Mouse (Mus musculus) C2C12 (cell line): ENCODE results near the gene Gm20695. TPM values are rescaled to one million over a fixed set of nuclear protein-coding genes. Genes with fewer than 3 reads are reported as not detected.
A peak's percentile ranks its signal among the peaks of the same experiment; 100 is the strongest.

Source experiments
- H3K27me3 ChIP-seq: one replicate; pipeline ENCODE4 v1.6.1; 2011; ENCODE audit not compliant: control insufficient read depth, insufficient read depth, insufficient read length
- H3K36me3 ChIP-seq: one replicate; pipeline ENCODE4 v1.6.1; 2011; ENCODE audit not compliant: control insufficient read depth, insufficient read depth
- H3K4me3 ChIP-seq: one replicate; pipeline ENCODE4 v1.5.1; 2011; ENCODE audit warnings: mild to moderate bottlenecking, control low read depth; ENCODE audit not compliant: poor library complexity, insufficient read depth, severe bottlenecking
- H3K79me2 ChIP-seq: one replicate; pipeline ENCODE4 v1.6.1; 2011; ENCODE audit not compliant: control insufficient read depth, insufficient read depth
- H3K79me3 ChIP-seq: one replicate; pipeline ENCODE4 v1.6.1; 2011; ENCODE audit warnings: low read depth, control low read depth
- H3ac ChIP-seq: one replicate; pipeline ENCODE3; 2011; ENCODE audit warnings: low read depth; ENCODE audit not compliant: control insufficient read depth, insufficient read length
- CEBPB ChIP-seq: IDR thresholded peaks from one replicate; pipeline ENCODE4 v1.6.1; 2011; ENCODE audit warnings: low read depth, mild to moderate bottlenecking, control low read depth, moderate library complexity
- CTCF ChIP-seq: IDR thresholded peaks from one replicate; pipeline ENCODE4 v1.5.1; 2011; ENCODE audit not compliant: control insufficient read depth, insufficient read depth, insufficient read length
- FOSL1 ChIP-seq: IDR thresholded peaks from one replicate; pipeline ENCODE4 v1.8.0; 2011; ENCODE audit warnings: mild to moderate bottlenecking, low read length; ENCODE audit not compliant: poor library complexity, insufficient read depth, severe bottlenecking
- MAX ChIP-seq: IDR thresholded peaks from one replicate; pipeline ENCODE4 v1.6.1; 2011; ENCODE audit warnings: mild to moderate bottlenecking, control low read depth
- MYOD1 ChIP-seq: IDR thresholded peaks from one replicate; pipeline ENCODE4 v1.6.1; 2011; ENCODE audit warnings: low read depth; ENCODE audit not compliant: control insufficient read depth, insufficient read length
- MYOG ChIP-seq: IDR thresholded peaks from one replicate; pipeline ENCODE4 v1.6.1; 2011; ENCODE audit not compliant: control insufficient read depth, insufficient read length; ENCODE audit errors: extremely low read depth
- USF1 ChIP-seq: IDR thresholded peaks from one replicate; pipeline ENCODE4 v1.6.1; 2011; ENCODE audit warnings: low read depth, mild to moderate bottlenecking, control low read depth, moderate library complexity
- polyA plus RNA-seq: library from polyadenylated mRNA; unstranded; fragments of >200 nt; fragmentation: generic; extraction: Trizol; gene quantifications from one replicate; pipeline ENCODE4 v1.2.1, GENCODE M21; 2012; ENCODE audit warnings: missing spikeins

The Gm20695 gene
- polyA plus RNA-seq, 1 experiment = 0.22 TPM

GRCm38 (mm10) chr16:3907471-3907870, 23.0 kb downstream of the Gm20695 start:
- H3K36me3 ChIP-seq = peaks cover 30% of the 10 kb centered on the region
- H3K79me2 ChIP-seq = peaks cover 18% of the 10 kb centered on the region
- peaks cover 5% of the 10 kb centered on the region for H3K79me3 ChIP-seq
- H3K4me3 ChIP-seq = no peak overlapping the region
- H3ac ChIP-seq = no peak overlapping the region
- no peak for TF ChIP-seq CTCF
- no peak for TF ChIP-seq USF1
- TF ChIP-seq MAX = no peak
- TF ChIP-seq MYOD1 = no peak
- no peak for TF ChIP-seq MYOG
- no peak for TF ChIP-seq CEBPB
- no peak for TF ChIP-seq FOSL1
- H3K27me3 ChIP-seq = no peaks in the 10 kb centered on the region

DNA sequence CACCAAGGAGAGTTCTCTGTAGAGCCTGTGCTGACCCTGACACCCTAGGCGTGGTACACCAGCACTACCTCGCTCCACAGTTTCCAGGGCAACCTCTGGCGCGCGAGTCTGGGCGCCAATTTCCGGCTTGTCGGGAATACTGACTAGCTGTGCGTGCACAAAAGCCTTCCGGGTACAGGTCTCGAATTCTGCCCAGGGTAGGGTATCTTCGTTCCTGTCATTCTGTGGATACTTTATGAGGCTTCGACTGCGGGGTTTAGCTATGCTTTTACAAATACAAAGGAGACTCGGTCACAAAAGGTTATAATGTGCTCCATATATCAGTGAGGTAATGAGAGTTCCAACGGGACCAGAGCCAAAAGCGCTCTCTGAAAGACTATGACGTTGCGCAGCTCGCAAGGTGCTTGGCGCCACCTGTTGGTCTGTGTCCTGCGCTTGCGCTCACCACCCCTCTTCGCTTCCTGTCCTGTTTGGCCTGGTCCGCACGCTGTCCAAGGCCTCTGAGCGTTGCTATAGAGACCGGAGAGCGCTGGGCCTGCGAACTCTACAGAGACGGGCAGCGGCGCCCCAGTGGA, 24.2 kb downstream of the Gm20695 start, which contains the start of the genes 1700037C18Rik and Cluap1:
Gene 1700037C18Rik (minus strand): TSS at position 153 of the 575 bp plus-strand sequence.
Gene Cluap1 (plus strand): TSS at position 265 of the 575 bp plus-strand sequence.
- Histone ChIP-seq H3ac (peak within 1 kb of the TSS; percentile 89), H3K4me3 (peak within 1 kb of the TSS; percentile 35), H3K79me2 (peaks cover 18% of the 10 kb centered on the region), H3K79me3 (peaks cover 5% of the 10 kb centered on the region), H3K36me3 (peaks cover 18% of the 10 kb centered on the region), H3K27me3 (no peaks in the 10 kb centered on the region)
- TF ChIP-seq FOSL1 (no peak), USF1 (no peak), MYOG (no peak), MAX (peak; percentile 16), CEBPB (no peak), MYOD1 (peak; percentile 10), CTCF (peak; percentile 89)

- Histone ChIP-seq H3K36me3 (peaks cover 15% of the 10 kb centered on the region), H3K4me3 (peak overlapping the region; percentile 35), H3K79me3 (peaks cover 5% of the 10 kb centered on the region), H3K79me2 (peaks cover 18% of the 10 kb centered on the region), H3ac (peak overlapping the region; percentile 89), H3K27me3 (no peaks in the 10 kb centered on the region)
- TF ChIP-seq MYOG (no peak), MYOD1 (no peak), USF1 (no peak), MAX (no peak), CTCF (no peak), CEBPB (no peak), FOSL1 (no peak)
These were observed 24.7 kb downstream of the Gm20695 start for GRCm38 (mm10) chr16:3909118-3909517.

- Histone ChIP-seq H3K36me3 (peaks cover 42% of the 10 kb centered on the region), H3K4me3 (no peak overlapping the region), H3K79me3 (no peaks in the 10 kb centered on the region)
These were observed 36.3 kb downstream of the Gm20695 start for GRCm38 (mm10) chr16:3920756-3921155.

DNA sequence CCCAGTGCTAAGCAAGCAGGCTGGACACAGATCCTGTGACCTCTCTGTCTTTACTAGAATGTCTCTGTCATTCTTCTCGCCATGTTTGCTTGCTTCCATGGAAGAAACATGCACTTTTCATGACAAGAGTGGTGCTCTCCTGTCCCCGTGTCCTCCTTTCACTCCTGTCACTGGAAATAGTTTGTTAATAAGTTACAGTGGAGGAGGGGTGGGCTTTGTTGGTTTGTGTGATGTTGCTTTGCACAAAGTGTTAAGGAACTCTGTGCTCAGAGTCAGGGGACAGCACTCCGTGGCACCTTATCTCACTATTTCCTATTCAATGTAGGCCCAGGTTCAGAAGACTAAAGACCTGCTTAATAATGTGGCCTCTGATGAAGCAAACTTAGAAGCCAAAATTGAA, 39.1 kb downstream of the Gm20695 start:
- TF ChIP-seq CTCF (no peak), MYOG (no peak), FOSL1 (no peak), USF1 (no peak), MAX (no peak), MYOD1 (no peak), CEBPB (no peak)
- no peaks in the 10 kb centered on the region for H3K27me3 ChIP-seq
- no peak overlapping the region for H3ac ChIP-seq
- no peaks in the 10 kb centered on the region for H3K79me2 ChIP-seq
- no peaks in the 10 kb centered on the region for H3K79me3 ChIP-seq
- peaks cover 43% of the 10 kb centered on the region for H3K36me3 ChIP-seq
- no peak overlapping the region for H3K4me3 ChIP-seq

More at GRCm38 (mm10) chr16:3920756-3921155, 36.3 kb downstream of the Gm20695 start:
- no peaks in the 10 kb centered on the region for H3K79me2 ChIP-seq
- no peak overlapping the region for H3ac ChIP-seq
- no peak for TF ChIP-seq CEBPB
- TF ChIP-seq USF1 = no peak
- TF ChIP-seq FOSL1 = no peak
- TF ChIP-seq MYOD1 = no peak
- no peak for TF ChIP-seq MAX
- TF ChIP-seq MYOG = no peak
- no peak for TF ChIP-seq CTCF
- no peaks in the 10 kb centered on the region for H3K27me3 ChIP-seq

DNA sequence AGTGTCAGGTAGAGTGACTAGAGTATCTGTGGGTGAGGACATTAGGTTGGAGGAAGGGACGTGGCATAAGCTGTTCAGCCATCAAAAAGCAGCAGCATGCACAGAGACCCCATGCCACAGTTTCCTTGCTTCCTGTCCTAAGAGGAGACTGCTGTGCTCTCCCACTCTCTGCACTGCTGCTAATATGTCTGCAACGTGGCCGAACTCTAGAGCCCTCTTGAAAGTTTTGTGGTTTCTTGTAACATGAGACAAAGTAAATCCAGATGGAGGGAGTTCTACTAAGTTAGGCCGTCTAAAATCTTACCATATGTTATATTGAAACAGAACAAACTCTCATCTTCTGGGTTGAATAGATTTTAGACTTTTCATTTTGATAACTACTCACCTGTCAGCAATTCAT, 39.5 kb downstream of the Gm20695 start:
- H3K36me3 ChIP-seq = peaks cover 43% of the 10 kb centered on the region
- H3K27me3 ChIP-seq = no peaks in the 10 kb centered on the region
- H3K79me3 ChIP-seq = no peaks in the 10 kb centered on the region
- no peak overlapping the region for H3K4me3 ChIP-seq
- no peak overlapping the region for H3ac ChIP-seq
- no peaks in the 10 kb centered on the region for H3K79me2 ChIP-seq
- TF ChIP-seq MYOD1 (no peak), MYOG (no peak), CTCF (no peak), FOSL1 (no peak), MAX (no peak), CEBPB (no peak)
